Mouse (Mus musculus) frontal cortex, postnatal 10 days (tissue): Measurements from ENCODE around the gene Gtf3c4.

Experiments
- DNase-seq, 2 experiments: peaks; one replicate each; pipeline ENCODE4 v3.0.0; 2022; ENCODE audit warnings: low spot score in 2 of 2, mixed read lengths in 1 of 2

Gtf3c4 gene

GRCm38 (mm10) chr2:28799575-28799974, 40.6 kb downstream of the Gtf3c4 start:
- no peak for DNase-seq

DNA sequence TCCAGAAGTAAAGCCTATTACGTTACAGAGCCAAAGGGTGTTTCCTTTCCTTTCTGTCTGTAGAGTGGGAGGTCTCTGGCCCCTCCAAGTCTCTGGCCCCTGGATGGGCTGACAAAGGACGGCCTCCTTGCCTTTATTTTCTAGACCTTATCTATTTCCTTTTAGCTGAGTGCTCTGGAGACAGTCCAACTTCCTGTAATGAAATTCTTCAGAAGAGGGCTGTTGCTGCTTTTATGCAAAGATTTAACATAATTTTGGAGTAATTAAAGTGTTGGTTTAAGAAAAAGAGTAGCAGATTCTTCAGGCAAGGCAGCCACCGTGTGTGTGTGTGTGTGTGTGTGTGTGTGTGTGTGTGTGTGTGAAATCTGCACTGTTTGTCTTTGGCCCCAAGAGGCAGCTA, 41.8 kb downstream of the Gtf3c4 start:
- DNase-seq: no peak

DNA sequence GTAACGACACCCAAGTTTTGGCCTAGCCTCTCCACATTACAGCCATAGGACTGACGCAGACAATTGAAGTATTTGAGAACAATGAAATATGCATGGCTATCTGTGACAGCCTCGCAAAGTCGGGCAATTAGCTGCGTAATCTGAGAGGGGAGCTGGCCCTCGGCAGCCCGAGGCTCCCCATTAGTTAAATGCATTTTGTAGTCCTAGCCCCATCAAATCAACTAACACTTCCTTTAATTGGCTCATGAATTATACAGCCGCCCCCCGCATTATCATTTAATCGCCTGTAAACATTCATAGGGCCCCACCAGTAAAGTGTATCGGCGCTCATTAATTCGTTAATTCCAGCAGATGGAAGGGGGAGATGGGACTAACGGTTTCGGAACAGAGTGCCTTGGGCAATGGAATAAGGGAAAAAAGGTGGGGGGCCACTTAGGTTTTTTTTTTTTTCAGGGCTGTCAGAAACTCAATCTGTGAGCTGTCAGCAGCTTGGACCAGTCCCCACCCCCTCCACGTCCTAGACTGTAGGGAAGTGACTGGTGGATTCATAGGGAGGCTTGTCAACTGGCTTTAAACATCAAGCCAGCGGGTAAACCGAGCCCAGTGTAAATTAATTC, 42.6 kb downstream of the Gtf3c4 start:
- DNase-seq: no peak

DNA sequence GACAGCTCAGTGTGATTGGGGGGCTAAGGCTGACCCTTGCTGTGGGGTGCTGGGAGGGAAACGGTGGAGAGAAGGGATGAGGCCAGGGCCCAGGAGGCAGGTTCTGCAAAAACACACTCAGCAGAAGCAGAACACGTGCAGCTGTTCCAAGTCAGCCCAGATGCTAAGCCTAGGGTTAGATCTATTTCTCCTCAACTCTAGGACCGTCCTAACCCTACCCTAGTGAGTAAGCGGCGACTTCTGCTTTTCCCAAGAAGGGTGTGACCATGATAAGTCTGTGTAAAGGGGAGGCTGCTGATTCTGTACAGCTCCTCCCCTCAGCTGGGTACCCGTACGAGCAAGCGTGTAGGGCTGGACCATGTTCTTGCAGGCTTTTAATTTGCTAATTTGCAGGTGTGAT, 43.9 kb downstream of the Gtf3c4 start:
- DNase-seq: no peak

GRCm38 (mm10) chr2:28794623-28795022, 45.5 kb downstream of the Gtf3c4 start:
- DNase-seq: no peak

DNA sequence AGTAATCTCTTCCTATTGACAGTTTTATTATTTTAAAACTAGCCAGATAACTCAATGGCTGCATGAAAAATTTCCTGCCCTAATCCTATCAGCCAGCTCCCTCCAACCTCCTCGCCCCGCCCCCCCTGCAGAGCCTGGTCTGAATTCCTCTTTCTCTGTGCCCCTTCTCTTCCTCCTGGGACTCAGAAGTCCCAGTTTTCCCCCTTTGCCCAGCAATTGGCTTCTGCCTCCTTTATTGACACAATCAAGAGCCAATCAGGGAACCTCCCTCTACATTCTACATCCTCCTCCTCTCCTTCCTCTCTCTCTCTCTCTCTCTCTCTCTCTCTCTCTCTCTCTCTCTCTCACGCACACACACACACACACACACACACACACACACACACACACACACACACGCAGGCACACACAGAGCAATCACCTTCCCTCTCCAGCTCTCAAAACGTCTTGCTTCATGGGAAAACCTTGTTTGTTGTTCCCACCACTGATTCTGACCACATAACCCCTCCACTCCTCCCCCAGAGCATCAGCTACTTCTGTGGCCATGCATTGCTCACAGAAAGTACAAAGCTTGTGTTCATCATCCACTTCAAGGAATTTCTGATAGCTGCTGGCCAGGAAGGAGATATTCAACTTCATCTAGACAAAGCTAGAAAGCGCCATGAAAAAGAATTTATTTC, 47.1 kb downstream of the Gtf3c4 start:
- DNase-seq: no peak

DNA sequence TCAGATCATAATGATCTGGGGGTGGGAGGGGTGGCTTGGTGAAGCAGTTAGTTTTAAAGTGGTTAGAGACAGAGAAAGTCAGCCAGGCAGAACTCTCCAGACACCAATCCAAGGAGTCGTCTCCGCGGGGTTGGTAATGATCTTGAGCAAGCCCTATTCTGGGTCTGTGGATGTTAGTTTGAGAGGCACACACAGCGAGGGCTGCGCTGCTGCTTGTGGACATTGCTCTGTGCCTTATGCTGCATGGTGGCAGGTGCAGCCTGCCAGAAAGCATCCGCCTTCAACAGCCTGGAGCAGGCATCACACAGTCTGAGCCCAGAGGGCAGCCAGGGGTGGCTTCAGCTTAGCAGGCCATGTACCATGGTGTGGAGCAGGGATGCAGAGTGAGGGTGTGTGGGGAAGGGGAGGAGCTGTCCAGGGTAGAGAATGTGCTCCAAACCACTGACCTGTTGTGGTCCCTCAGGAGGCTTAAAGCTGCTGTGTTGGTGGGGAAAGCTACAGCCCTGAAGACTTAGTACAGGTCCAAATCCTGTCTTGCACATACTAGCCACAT, 53.0 kb downstream of the Gtf3c4 start:
- no peak for DNase-seq

GRCm38 (mm10) chr2:28786355-28787066, 53.6 kb downstream of the Gtf3c4 start:
- DNase-seq: no peak

GRCm38 (mm10) chr2:28781310-28781709, 58.9 kb downstream of the Gtf3c4 start:
- no peak for DNase-seq

- no peak for DNase-seq
These were observed 60.0 kb downstream of the Gtf3c4 start for GRCm38 (mm10) chr2:28780001-28780782.

- no peak for DNase-seq
These were observed 63.4 kb downstream of the Gtf3c4 start for GRCm38 (mm10) chr2:28776728-28777127.

- no peak for DNase-seq
These were observed 66.1 kb downstream of the Gtf3c4 start for GRCm38 (mm10) chr2:28774073-28774472.
